Mouse (Mus musculus) cerebellum, postnatal 25 days (tissue): ENCODE measurements around the gene Arid5b.
A peak's percentile ranks its signal among the peaks of the same experiment; 100 is the strongest.

ENCODE experiments used
- DNase-seq, 2 experiments: peaks; one replicate each; pipeline ENCODE4 v3.0.0; 2021; ENCODE audit warnings: mixed read lengths in 2 of 2

Gene Arid5b

GRCm38 (mm10) chr10:68191691-68192380, 86.7 kb downstream of the Arid5b start:
- DNase-seq: peak; percentile 65 to 76

GRCm38 (mm10) chr10:68191146-68191545, 87.4 kb downstream of the Arid5b start:
- peak; percentile 39 to 72 for DNase-seq

GRCm38 (mm10) chr10:68189847-68190246, 88.7 kb downstream of the Arid5b start:
- DNase-seq: no peak

- DNase-seq: no peak
Measured at GRCm38 (mm10) chr10:68183096-68183495, 95.4 kb downstream of the Arid5b start.

GRCm38 (mm10) chr10:68182266-68182665, 96.3 kb downstream of the Arid5b start:
- no peak for DNase-seq

GRCm38 (mm10) chr10:68181156-68181555, 97.4 kb downstream of the Arid5b start:
- no peak for DNase-seq

GRCm38 (mm10) chr10:68180721-68181120, 97.8 kb downstream of the Arid5b start:
- no peak for DNase-seq

GRCm38 (mm10) chr10:68180151-68180550, 98.4 kb downstream of the Arid5b start:
- DNase-seq: no peak

- no peak for DNase-seq
Measured at GRCm38 (mm10) chr10:68179741-68180140, 98.8 kb downstream of the Arid5b start.

GRCm38 (mm10) chr10:68179339-68179738, 99.2 kb downstream of the Arid5b start:
- no peak for DNase-seq

GRCm38 (mm10) chr10:68177697-68178485, 100.6 kb downstream of the Arid5b start:
- DNase-seq: no peak

GRCm38 (mm10) chr10:68175811-68176210, 102.7 kb downstream of the Arid5b start:
- no peak for DNase-seq

- DNase-seq: no peak
Measured at GRCm38 (mm10) chr10:68173634-68174033, 104.9 kb downstream of the Arid5b start.

GRCm38 (mm10) chr10:68172906-68173305, 105.6 kb downstream of the Arid5b start:
- DNase-seq: no peak

GRCm38 (mm10) chr10:68171974-68172373, 106.6 kb downstream of the Arid5b start:
- DNase-seq: no peak

GRCm38 (mm10) chr10:68168613-68169012, 109.9 kb downstream of the Arid5b start:
- no peak for DNase-seq

- no peak for DNase-seq
Measured at GRCm38 (mm10) chr10:68168141-68168540, 110.4 kb downstream of the Arid5b start.

- no peak for DNase-seq
Measured at GRCm38 (mm10) chr10:68167118-68167517, 111.4 kb downstream of the Arid5b start.

- DNase-seq: no peak
Measured at GRCm38 (mm10) chr10:68166695-68167086, 111.8 kb downstream of the Arid5b start.

GRCm38 (mm10) chr10:68165709-68166694, 112.5 kb downstream of the Arid5b start:
- no peak for DNase-seq

GRCm38 (mm10) chr10:68164723-68165706, 113.5 kb downstream of the Arid5b start:
- DNase-seq: no peak

GRCm38 (mm10) chr10:68164137-68164536, 114.4 kb downstream of the Arid5b start:
- no peak for DNase-seq
